Mouse (Mus musculus) G1E (cell line): ENCODE data around the gene Trnt1. TPM values are rescaled to one million over a fixed set of nuclear protein-coding genes. Genes with fewer than 3 reads are reported as not detected.
A peak's percentile ranks its signal among the peaks of the same experiment; 100 is the strongest.

Source experiments
- ATAC-seq: 2 replicates; pipeline ENCODE4 v1.8.0; 2016; ENCODE audit warnings: mild to moderate bottlenecking; ENCODE audit not compliant: insufficient number of reproducible peaks, poor library complexity, low FRiP score, severe bottlenecking; ENCODE audit errors: extremely low read depth
- DNase-seq: peaks from one replicate; pipeline ENCODE4 v3.0.0; 2012; ENCODE audit warnings: low spot score
- H3K27me3 ChIP-seq: 2 replicates; pipeline ENCODE4 v1.6.1; 2012; ENCODE audit warnings: mild to moderate bottlenecking, low read length, inconsistent platforms; ENCODE audit not compliant: insufficient read depth
- H3K36me3 ChIP-seq: replicated peaks from 2 replicates; pipeline ENCODE3; 2012; ENCODE audit warnings: mild to moderate bottlenecking, inconsistent platforms
- H3K4me1 ChIP-seq: 2 replicates; pipeline ENCODE4 v1.6.1; 2012; ENCODE audit warnings: low read depth, low read length, inconsistent platforms, mixed read lengths; ENCODE audit not compliant: insufficient read depth
- H3K4me3 ChIP-seq: 2 replicates; pipeline ENCODE4 v1.5.1; 2012; ENCODE audit warnings: low read depth, mild to moderate bottlenecking, inconsistent platforms, low read length, moderate library complexity, mixed read lengths
- H3K9me3 ChIP-seq: replicated peaks from 2 replicates; pipeline ENCODE4 v1.6.1; 2012; ENCODE audit warnings: inconsistent platforms
- CTCF ChIP-seq: IDR thresholded peaks from 2 replicates; pipeline ENCODE4 v1.5.1; 2012; ENCODE audit warnings: low read depth, low read length, inconsistent platforms, mixed read lengths
- GATA1 ChIP-seq: IDR thresholded peaks from 2 replicates; pipeline ENCODE4 v1.6.1; 2012; ENCODE audit warnings: borderline replicate concordance, low read length, inconsistent platforms, mixed read lengths
- GATA2 ChIP-seq: IDR thresholded peaks from 2 replicates; pipeline ENCODE4 v1.6.1; 2012; ENCODE audit warnings: low read depth, low read length, inconsistent platforms, borderline replicate concordance
- POLR2AphosphoS5 ChIP-seq: IDR thresholded peaks from 2 replicates; pipeline ENCODE4 v1.6.1; 2012; ENCODE audit warnings: low read depth, low read length, inconsistent platforms; ENCODE audit not compliant: insufficient replicate concordance
- TAL1 ChIP-seq: conservative IDR thresholded peaks from 2 replicates; pipeline ENCODE4 v1.6.1; 2012; ENCODE audit warnings: low read depth, low read length, inconsistent platforms, mixed read lengths
- polyA plus RNA-seq: library from polyadenylated mRNA; stranded (reverse); fragments of >175 nt; gene quantifications from 2 replicates; pipeline ENCODE4 v1.2.3, GENCODE M21; 2012
- total RNA-seq, 2 experiments: library from RNA; stranded (forward) in 1 of 2; stranded (reverse) in 1 of 2; fragments of 200-1000 nt in 1 of 2; fragments of >200 nt in 1 of 2; fragmentation: Nextera tagmentation in 1 of 2; gene quantifications; 2 replicates each; pipeline ENCODE4 v1.2.3; 2014 to 2017

Trnt1 gene
- total and polyA plus RNA-seq, 3 experiments: 7.5 to 155 (median 71.6) TPM

DNA sequence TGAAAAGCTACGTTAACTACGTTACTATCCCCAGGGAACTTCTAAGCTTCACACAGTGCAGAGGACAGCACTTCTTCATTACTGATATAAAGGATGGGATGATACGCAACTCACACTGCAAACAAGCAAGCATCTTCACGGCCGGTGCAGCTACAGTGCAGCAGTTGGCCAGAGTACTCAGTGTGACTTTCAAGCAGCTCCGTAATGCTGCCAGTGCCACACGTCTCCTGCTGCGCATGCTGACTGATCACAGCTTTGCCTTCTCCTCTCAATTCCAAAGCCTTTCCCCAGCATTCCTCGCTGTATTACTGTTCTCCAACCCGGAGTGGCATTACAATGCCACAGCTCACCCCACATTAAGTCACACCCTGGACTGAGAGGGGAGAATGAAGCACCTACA, 24.7 kb downstream of the Trnt1 start:
- DNase-seq: no peak
- Histone ChIP-seq H3K9me3 (no peaks in the 10 kb centered on the region), H3K4me1 (peaks cover 12% of the 10 kb centered on the region), H3K4me3 (no peak overlapping the region), H3K27me3 (no peaks in the 10 kb centered on the region), H3K36me3 (peaks cover 56% of the 10 kb centered on the region)
- no peak for ATAC-seq
- TF ChIP-seq GATA2 (no peak), POLR2AphosphoS5 (no peak), CTCF (no peak), GATA1 (no peak), TAL1 (no peak)

DNA sequence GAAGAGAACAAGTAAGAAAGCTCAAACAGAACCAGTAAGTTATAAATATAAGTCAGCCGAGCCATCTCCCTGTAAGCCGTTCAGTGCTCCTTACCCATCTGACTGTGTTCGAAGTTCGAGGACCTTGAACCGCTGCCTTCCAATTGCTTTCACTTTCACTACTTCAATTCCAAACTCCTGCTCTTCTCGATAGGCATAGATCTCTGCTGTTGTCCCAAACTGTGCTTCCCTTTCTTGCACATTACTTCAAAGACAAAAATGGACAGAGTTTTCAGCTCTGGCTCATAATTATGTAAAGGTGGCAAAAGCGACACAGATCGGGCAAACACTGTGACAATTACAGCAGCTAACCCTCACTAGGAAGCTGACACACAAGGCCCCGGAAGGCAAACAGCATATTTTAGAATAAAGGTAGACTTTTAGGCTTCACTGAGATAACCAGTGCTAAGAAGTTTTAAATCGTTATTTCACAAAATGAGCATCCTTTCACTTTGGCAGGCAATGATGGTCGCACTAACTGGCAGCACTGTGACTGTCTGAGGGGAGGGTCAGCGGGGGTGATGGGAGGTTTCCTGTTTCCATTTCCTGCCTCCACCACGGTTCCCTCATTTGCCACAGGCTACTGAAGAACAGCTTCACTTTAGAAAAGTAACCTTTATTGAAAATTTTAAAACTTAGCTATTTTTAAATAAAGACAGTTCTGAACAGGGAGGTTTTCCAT, 25.3 kb downstream of the Trnt1 start:
- Histone ChIP-seq H3K4me3 (no peak overlapping the region), H3K4me1 (peaks cover 19% of the 10 kb centered on the region), H3K36me3 (peaks cover 52% of the 10 kb centered on the region), H3K27me3 (no peaks in the 10 kb centered on the region), H3K9me3 (no peaks in the 10 kb centered on the region)
- TF ChIP-seq POLR2AphosphoS5 (no peak), CTCF (no peak), TAL1 (no peak), GATA1 (no peak), GATA2 (no peak)
- DNase-seq (no peak), ATAC-seq (no peak)

- Histone ChIP-seq H3K4me1 (peaks cover 23% of the 10 kb centered on the region), H3K4me3 (peak within 1 kb of the TSS; percentile 97), H3K27me3 (no peaks in the 10 kb centered on the region), H3K9me3 (no peaks in the 10 kb centered on the region), H3K36me3 (peaks cover 16% of the 10 kb centered on the region)
- ATAC-seq (peak; percentile 88), DNase-seq (peak; percentile 77)
- TF ChIP-seq GATA2 (no peak), CTCF (peak; percentile 66; the same call in 1 of the 2 replicates)
Observed at GRCm38 (mm10) chr6:106799333-106800226, 30.7 kb downstream of the Trnt1 start, which contains the start of gene Crbn. Crbn (minus strand) TSS chr6:106800077.

DNA sequence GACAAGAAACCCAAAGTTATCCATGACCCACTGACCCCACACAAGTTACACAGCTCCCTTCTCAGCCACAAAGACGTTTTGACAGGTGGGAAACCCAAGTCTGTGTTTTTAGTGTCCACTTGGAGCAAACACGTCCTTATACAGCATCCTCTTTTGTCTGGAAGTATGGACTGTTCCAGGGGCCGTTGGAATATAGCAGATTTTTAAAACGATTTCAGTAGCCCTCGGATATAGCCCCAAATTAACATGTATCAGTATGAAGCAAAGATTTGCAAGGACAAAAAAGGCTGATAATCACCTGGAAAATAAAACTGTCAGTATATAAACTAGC, 31.3 kb downstream of the Trnt1 start:
- Histone ChIP-seq H3K9me3 (no peaks in the 10 kb centered on the region), H3K4me1 (peaks cover 23% of the 10 kb centered on the region), H3K4me3 (peak overlapping the region; percentile 97), H3K27me3 (no peaks in the 10 kb centered on the region), H3K36me3 (peaks cover 11% of the 10 kb centered on the region)
- no peak for ATAC-seq
- no peak for TF ChIP-seq GATA2
- TF ChIP-seq TAL1: no peak
- TF ChIP-seq CTCF: no peak
- TF ChIP-seq POLR2AphosphoS5: no peak
- no peak for TF ChIP-seq GATA1
- DNase-seq: no peak

- no peak for TF ChIP-seq GATA2
- TF ChIP-seq CTCF: no peak
- TF ChIP-seq GATA1: no peak
- DNase-seq (no peak), ATAC-seq (peak; percentile 46)
- Histone ChIP-seq H3K9me3 (no peaks in the 10 kb centered on the region), H3K4me1 (peaks cover 3% of the 10 kb centered on the region; the same call in 1 of the 2 replicates), H3K4me3 (no peak overlapping the region), H3K27me3 (no peaks in the 10 kb centered on the region), H3K36me3 (no peaks in the 10 kb centered on the region)
Observed at GRCm38 (mm10) chr6:106804904-106805303, 36.0 kb downstream of the Trnt1 start.

- no peaks in the 10 kb centered on the region for H3K27me3 ChIP-seq
- H3K36me3 ChIP-seq: no peaks in the 10 kb centered on the region
- no peaks in the 10 kb centered on the region for H3K9me3 ChIP-seq
- H3K4me3 ChIP-seq: no peak overlapping the region
- ATAC-seq: no peak
- no peak for DNase-seq
- H3K4me1 ChIP-seq: no peaks in the 10 kb centered on the region
- TF ChIP-seq GATA1: no peak
Observed at GRCm38 (mm10) chr6:106809161-106809560, 40.2 kb downstream of the Trnt1 start.

GRCm38 (mm10) chr6:106810686-106811085, 41.8 kb downstream of the Trnt1 start:
- no peaks in the 10 kb centered on the region for H3K27me3 ChIP-seq
- no peaks in the 10 kb centered on the region for H3K36me3 ChIP-seq
- ATAC-seq (no peak), DNase-seq (no peak)
- H3K4me3 ChIP-seq: no peak overlapping the region
- H3K9me3 ChIP-seq: no peaks in the 10 kb centered on the region
- TF ChIP-seq TAL1: no peak
- no peak for TF ChIP-seq GATA1
- TF ChIP-seq POLR2AphosphoS5: no peak
- TF ChIP-seq CTCF: no peak
- no peak for TF ChIP-seq GATA2
- H3K4me1 ChIP-seq: no peaks in the 10 kb centered on the region
